Mouse (Mus musculus): ENCODE measurements around the gene Fbxo34. TPM values are rescaled to one million over a fixed set of nuclear protein-coding genes. Genes with fewer than 3 reads are reported as not detected.

Gene Fbxo34
- polyA plus RNA-seq, 1 experiment, result 18.1 TPM

- no peaks in the 10 kb centered on the region for H3K4me1 ChIP-seq (replicated peaks; ENCODE audit: control insufficient read depth, insufficient read depth, low read length)
- H3K27me3 ChIP-seq (ENCODE audit: control insufficient read depth, insufficient read depth, low read length), result no peaks in the 10 kb centered on the region
- H3K27ac ChIP-seq (ENCODE audit: control insufficient read depth, insufficient read depth, low read length), result no peak overlapping the region
- H3K36me3 ChIP-seq (ENCODE audit: control insufficient read depth, insufficient read depth, low read length), result no peaks in the 10 kb centered on the region
- 63% methylated on average over 2 of the region's 2 CpGs for WGBS
- no peak for TF ChIP-seq CTCF (IDR thresholded peaks at IDR 0.05; ENCODE audit: borderline replicate concordance, control insufficient read depth, extremely low read depth, insufficient read depth, low read length, poor library complexity)
- no peak for TF ChIP-seq POLR2A (IDR thresholded peaks at IDR 0.05; ENCODE audit: control insufficient read depth, extremely low read depth, insufficient read depth, low read length, poor library complexity)
- H3K4me3 ChIP-seq (ENCODE audit: control insufficient read depth, insufficient read depth, low read length), result no peak overlapping the region
- DNase-seq, result no peak
Observed at GRCm38 (mm10) chr14:47444907-47445306, 5.3 kb upstream of the Fbxo34 start.

GRCm38 (mm10) chr14:47445331-47446095, 4.7 kb upstream of the Fbxo34 start:
- DNase-seq, result no peak
- Histone ChIP-seq H3K27me3 (ENCODE audit: control insufficient read depth, insufficient read depth, low read length) (no peaks in the 10 kb centered on the region), H3K36me3 (ENCODE audit: control insufficient read depth, insufficient read depth, low read length) (no peaks in the 10 kb centered on the region), H3K4me3 (ENCODE audit: control insufficient read depth, insufficient read depth, low read length) (no peak overlapping the region), H3K27ac (ENCODE audit: control insufficient read depth, insufficient read depth, low read length) (no peak overlapping the region), H3K4me1 (replicated peaks; ENCODE audit: control insufficient read depth, insufficient read depth, low read length) (no peaks in the 10 kb centered on the region)
- WGBS, result 67% methylated on average over 9 of the region's 9 CpGs
- TF ChIP-seq CTCF (IDR thresholded peaks at IDR 0.05; ENCODE audit: borderline replicate concordance, control insufficient read depth, extremely low read depth, insufficient read depth, low read length, poor library complexity), result no peak
- no peak for TF ChIP-seq POLR2A (IDR thresholded peaks at IDR 0.05; ENCODE audit: control insufficient read depth, extremely low read depth, insufficient read depth, low read length, poor library complexity)

DNA sequence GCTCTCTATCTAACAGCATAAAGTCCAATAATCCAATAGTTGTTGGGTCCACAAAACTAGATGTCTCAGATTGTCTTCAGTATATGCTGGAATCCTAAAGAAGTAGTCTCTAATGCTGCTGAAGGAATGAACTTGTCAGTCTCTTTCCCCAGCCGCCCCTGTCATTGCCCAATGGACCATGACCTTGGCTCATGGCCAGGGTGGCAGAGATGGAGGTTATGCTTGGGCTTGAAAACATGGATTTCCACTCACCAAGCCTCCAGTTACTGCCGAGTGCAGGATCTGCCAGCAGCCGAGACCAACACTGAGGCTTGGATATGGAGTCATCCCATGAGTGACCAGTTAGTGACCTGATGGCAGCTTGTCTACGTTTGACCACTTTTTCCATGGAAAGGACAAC, 9.3 kb downstream of the Fbxo34 start:
- H3K4me3 ChIP-seq (ENCODE audit: control insufficient read depth, insufficient read depth, low read length), result no peak overlapping the region
- H3K36me3 ChIP-seq (ENCODE audit: control insufficient read depth, insufficient read depth, low read length), result no peaks in the 10 kb centered on the region
- no peaks in the 10 kb centered on the region for H3K4me1 ChIP-seq (replicated peaks; ENCODE audit: control insufficient read depth, insufficient read depth, low read length)
- H3K27me3 ChIP-seq (ENCODE audit: control insufficient read depth, insufficient read depth, low read length), result no peaks in the 10 kb centered on the region
- H3K27ac ChIP-seq (ENCODE audit: control insufficient read depth, insufficient read depth, low read length), result no peak overlapping the region
- no peak for DNase-seq
- 95% methylated on average over 4 of the region's 4 CpGs for WGBS
- TF ChIP-seq CTCF (IDR thresholded peaks at IDR 0.05; ENCODE audit: borderline replicate concordance, control insufficient read depth, extremely low read depth, insufficient read depth, low read length, poor library complexity) (no peak), POLR2A (IDR thresholded peaks at IDR 0.05; ENCODE audit: control insufficient read depth, extremely low read depth, insufficient read depth, low read length, poor library complexity) (no peak)

- WGBS, result 95% methylated on average over 8 of the region's 8 CpGs
- Histone ChIP-seq H3K36me3 (ENCODE audit: control insufficient read depth, insufficient read depth, low read length) (no peaks in the 10 kb centered on the region), H3K4me1 (replicated peaks; ENCODE audit: control insufficient read depth, insufficient read depth, low read length) (no peaks in the 10 kb centered on the region), H3K27me3 (ENCODE audit: control insufficient read depth, insufficient read depth, low read length) (no peaks in the 10 kb centered on the region), H3K27ac (ENCODE audit: control insufficient read depth, insufficient read depth, low read length) (no peak overlapping the region), H3K4me3 (ENCODE audit: control insufficient read depth, insufficient read depth, low read length) (no peak overlapping the region)
- no peak for TF ChIP-seq POLR2A (IDR thresholded peaks at IDR 0.05; ENCODE audit: control insufficient read depth, extremely low read depth, insufficient read depth, low read length, poor library complexity)
- no peak for DNase-seq
Observed at GRCm38 (mm10) chr14:47461997-47462396, 11.8 kb downstream of the Fbxo34 start.

- WGBS, result 87% methylated on average over 4 of the region's 4 CpGs
- Histone ChIP-seq H3K27ac (ENCODE audit: control insufficient read depth, insufficient read depth, low read length) (no peak overlapping the region), H3K27me3 (ENCODE audit: control insufficient read depth, insufficient read depth, low read length) (no peaks in the 10 kb centered on the region), H3K36me3 (ENCODE audit: control insufficient read depth, insufficient read depth, low read length) (no peaks in the 10 kb centered on the region), H3K4me3 (ENCODE audit: control insufficient read depth, insufficient read depth, low read length) (no peak overlapping the region), H3K4me1 (replicated peaks; ENCODE audit: control insufficient read depth, insufficient read depth, low read length) (no peaks in the 10 kb centered on the region)
- no peak for TF ChIP-seq CTCF (IDR thresholded peaks at IDR 0.05; ENCODE audit: borderline replicate concordance, control insufficient read depth, extremely low read depth, insufficient read depth, low read length, poor library complexity)
- no peak for TF ChIP-seq POLR2A (IDR thresholded peaks at IDR 0.05; ENCODE audit: control insufficient read depth, extremely low read depth, insufficient read depth, low read length, poor library complexity)
- DNase-seq, result no peak
Observed at GRCm38 (mm10) chr14:47462453-47462852, 12.2 kb downstream of the Fbxo34 start.

- Histone ChIP-seq H3K27ac (ENCODE audit: control insufficient read depth, insufficient read depth, low read length) (no peak overlapping the region), H3K27me3 (ENCODE audit: control insufficient read depth, insufficient read depth, low read length) (no peaks in the 10 kb centered on the region), H3K4me1 (replicated peaks; ENCODE audit: control insufficient read depth, insufficient read depth, low read length) (no peaks in the 10 kb centered on the region), H3K36me3 (ENCODE audit: control insufficient read depth, insufficient read depth, low read length) (no peaks in the 10 kb centered on the region), H3K4me3 (ENCODE audit: control insufficient read depth, insufficient read depth, low read length) (no peak overlapping the region)
- WGBS, result 85% methylated on average over 9 of the region's 9 CpGs
- no peak for DNase-seq
- TF ChIP-seq CTCF (IDR thresholded peaks at IDR 0.05; ENCODE audit: borderline replicate concordance, control insufficient read depth, extremely low read depth, insufficient read depth, low read length, poor library complexity) (no peak), POLR2A (IDR thresholded peaks at IDR 0.05; ENCODE audit: control insufficient read depth, extremely low read depth, insufficient read depth, low read length, poor library complexity) (no peak)
Observed at GRCm38 (mm10) chr14:47462877-47463460, 12.7 kb downstream of the Fbxo34 start.
